Mouse (Mus musculus): ENCODE data around the gene Abcc8. TPM values are rescaled to one million over a fixed set of nuclear protein-coding genes. Genes with fewer than 3 reads are reported as not detected.
A peak's percentile ranks its signal among the peaks of the same experiment; 100 is the strongest.

Gene Abcc8
- polyA plus RNA-seq (2012; ENCODE audit: insufficient read depth, insufficient read length, missing spikeins): not detected in 2 replicates

GRCm38 (mm10) chr7:46179431-46180275, at the start of gene Abcc8:
Gene Abcc8 (minus strand): TSS chr7:46180033.
- no peaks in the 10 kb centered on the region for H3K4me1 ChIP-seq (ENCODE audit: control insufficient read depth, insufficient read depth, low read length)
- no peak within 1 kb of the TSS for H3K27ac ChIP-seq (ENCODE audit: insufficient read depth, low read depth, low read length)
- H3K4me3 ChIP-seq (ENCODE audit: insufficient read depth, low read length): no peak within 1 kb of the TSS
- TF ChIP-seq CTCF (IDR thresholded peaks at IDR 0.05; ENCODE audit: low read depth, low read length) (no peak), POLR2A (IDR thresholded peaks at IDR 0.05; ENCODE audit: borderline replicate concordance, low read depth, low read length) (no peak)

DNA sequence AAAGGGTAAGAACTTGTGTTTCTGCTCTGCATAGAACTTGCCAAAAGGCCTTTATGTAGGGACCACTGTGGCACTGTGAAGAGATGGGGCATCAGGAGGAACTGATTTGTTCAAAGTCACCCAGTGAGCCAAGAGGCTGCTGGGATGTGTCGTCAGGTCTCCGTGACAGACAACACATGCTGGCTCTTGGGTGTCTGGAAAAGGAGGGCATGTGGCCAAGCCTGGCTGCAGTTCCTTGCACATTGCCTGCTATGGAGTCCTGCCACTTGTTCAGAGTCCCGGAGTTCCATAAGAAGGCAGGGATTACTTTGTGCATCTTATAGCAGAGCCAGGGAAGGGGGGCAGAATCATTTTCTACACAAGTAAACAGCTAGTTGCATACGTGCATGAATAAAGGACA, 47.1 kb upstream of the Abcc8 start:
- H3K4me3 ChIP-seq (ENCODE audit: insufficient read depth, low read length): no peak overlapping the region
- no peaks in the 10 kb centered on the region for H3K4me1 ChIP-seq (ENCODE audit: control insufficient read depth, insufficient read depth, low read length)
- no peak overlapping the region for H3K27ac ChIP-seq (ENCODE audit: insufficient read depth, low read depth, low read length)
- TF ChIP-seq POLR2A (IDR thresholded peaks at IDR 0.05; ENCODE audit: borderline replicate concordance, low read depth, low read length) (no peak), CTCF (IDR thresholded peaks at IDR 0.05; ENCODE audit: low read depth, low read length) (no peak)

DNA sequence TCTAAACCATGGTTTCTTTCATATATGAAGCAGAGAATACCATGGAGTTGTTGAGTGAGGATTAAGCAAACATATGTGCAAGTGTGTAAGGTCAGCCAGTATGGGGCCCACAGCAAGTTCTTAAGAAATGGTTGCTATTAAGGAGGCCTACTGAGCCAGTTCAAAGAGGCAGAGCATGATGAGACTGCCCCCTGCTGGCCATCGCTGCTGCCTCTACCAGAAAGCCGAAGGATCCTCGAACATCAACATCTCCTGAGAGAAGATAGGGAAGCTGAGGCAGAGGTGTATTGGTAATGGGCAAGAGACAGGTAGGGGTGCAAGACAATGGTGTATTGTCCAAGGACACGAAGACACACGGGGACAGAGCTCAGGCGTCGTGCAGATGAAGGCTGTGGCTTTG, 46.4 kb upstream of the Abcc8 start:
- no peak overlapping the region for H3K4me3 ChIP-seq (ENCODE audit: insufficient read depth, low read length)
- TF ChIP-seq POLR2A (IDR thresholded peaks at IDR 0.05; ENCODE audit: borderline replicate concordance, low read depth, low read length): no peak
- peak; percentile 89 for TF ChIP-seq CTCF (IDR thresholded peaks at IDR 0.05; ENCODE audit: low read depth, low read length)
- H3K4me1 ChIP-seq (ENCODE audit: control insufficient read depth, insufficient read depth, low read length): no peaks in the 10 kb centered on the region
- H3K27ac ChIP-seq (ENCODE audit: insufficient read depth, low read depth, low read length): no peak overlapping the region

GRCm38 (mm10) chr7:46220591-46221129, 40.8 kb upstream of the Abcc8 start:
- H3K4me1 ChIP-seq (ENCODE audit: control insufficient read depth, insufficient read depth, low read length): no peaks in the 10 kb centered on the region
- H3K4me3 ChIP-seq (ENCODE audit: insufficient read depth, low read length): no peak overlapping the region
- no peak overlapping the region for H3K27ac ChIP-seq (ENCODE audit: insufficient read depth, low read depth, low read length)
- no peak for TF ChIP-seq POLR2A (IDR thresholded peaks at IDR 0.05; ENCODE audit: borderline replicate concordance, low read depth, low read length)
- TF ChIP-seq CTCF (IDR thresholded peaks at IDR 0.05; ENCODE audit: low read depth, low read length): no peak

GRCm38 (mm10) chr7:46218415-46218814, 38.6 kb upstream of the Abcc8 start:
- TF ChIP-seq POLR2A (IDR thresholded peaks at IDR 0.05; ENCODE audit: borderline replicate concordance, low read depth, low read length): no peak
- no peak for TF ChIP-seq CTCF (IDR thresholded peaks at IDR 0.05; ENCODE audit: low read depth, low read length)
- no peak overlapping the region for H3K4me3 ChIP-seq (ENCODE audit: insufficient read depth, low read length)
- no peak overlapping the region for H3K27ac ChIP-seq (ENCODE audit: insufficient read depth, low read depth, low read length)
- H3K4me1 ChIP-seq (ENCODE audit: control insufficient read depth, insufficient read depth, low read length): no peaks in the 10 kb centered on the region

DNA sequence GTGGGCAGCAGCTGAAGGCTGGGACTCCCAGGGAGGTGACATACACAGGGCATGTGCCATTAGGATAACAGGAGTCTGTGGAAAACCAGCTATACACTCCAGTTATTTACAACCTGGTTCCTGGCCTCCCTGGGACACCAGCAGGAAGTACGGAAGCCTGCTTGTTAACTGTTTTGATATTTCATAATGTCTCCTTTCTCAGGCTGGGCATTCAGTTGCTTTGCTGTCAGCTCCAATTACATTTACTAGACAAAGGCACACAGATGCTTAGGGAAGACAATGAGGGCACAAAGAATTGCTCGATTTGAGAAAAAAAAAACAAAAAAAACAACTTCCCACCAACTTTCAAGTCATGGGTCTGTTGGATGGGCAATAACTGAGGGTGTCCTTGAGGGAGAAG, 36.6 kb upstream of the Abcc8 start:
- Histone ChIP-seq H3K4me3 (ENCODE audit: insufficient read depth, low read length) (no peak overlapping the region), H3K4me1 (ENCODE audit: control insufficient read depth, insufficient read depth, low read length) (no peaks in the 10 kb centered on the region), H3K27ac (ENCODE audit: insufficient read depth, low read depth, low read length) (no peak overlapping the region)
- TF ChIP-seq POLR2A (IDR thresholded peaks at IDR 0.05; ENCODE audit: borderline replicate concordance, low read depth, low read length) (no peak), CTCF (IDR thresholded peaks at IDR 0.05; ENCODE audit: low read depth, low read length) (no peak)

- no peak overlapping the region for H3K27ac ChIP-seq (ENCODE audit: insufficient read depth, low read depth, low read length)
- TF ChIP-seq CTCF (IDR thresholded peaks at IDR 0.05; ENCODE audit: low read depth, low read length) (no peak), POLR2A (IDR thresholded peaks at IDR 0.05; ENCODE audit: borderline replicate concordance, low read depth, low read length) (no peak)
- no peaks in the 10 kb centered on the region for H3K4me1 ChIP-seq (ENCODE audit: control insufficient read depth, insufficient read depth, low read length)
Observed at GRCm38 (mm10) chr7:46210276-46210675, 30.4 kb upstream of the Abcc8 start.

DNA sequence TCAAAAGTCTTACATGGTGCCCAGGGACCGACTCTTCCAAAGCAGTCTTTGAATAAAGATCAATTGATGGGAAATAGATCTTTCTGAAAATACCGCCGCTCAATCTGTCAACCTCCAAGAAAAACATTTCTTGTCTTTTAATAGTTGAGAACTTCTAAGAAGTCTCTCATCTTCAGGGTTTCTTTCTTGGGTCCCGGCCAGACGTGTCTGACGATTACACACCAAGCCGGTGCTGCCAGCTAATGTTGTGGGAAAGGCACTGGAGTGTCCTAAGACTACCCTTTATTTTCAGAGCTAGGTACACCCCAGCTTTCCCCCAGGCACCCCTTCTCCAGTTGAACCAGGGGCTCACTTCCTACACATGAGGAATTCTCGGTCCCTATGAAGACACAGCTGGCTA, 28.3 kb upstream of the Abcc8 start:
- no peaks in the 10 kb centered on the region for H3K4me1 ChIP-seq (ENCODE audit: control insufficient read depth, insufficient read depth, low read length)
- no peak overlapping the region for H3K4me3 ChIP-seq (ENCODE audit: insufficient read depth, low read length)
- no peak for TF ChIP-seq CTCF (IDR thresholded peaks at IDR 0.05; ENCODE audit: low read depth, low read length)
- no peak for TF ChIP-seq POLR2A (IDR thresholded peaks at IDR 0.05; ENCODE audit: borderline replicate concordance, low read depth, low read length)
- H3K27ac ChIP-seq (ENCODE audit: insufficient read depth, low read depth, low read length): no peak overlapping the region

More at GRCm38 (mm10) chr7:46210276-46210675, 30.4 kb upstream of the Abcc8 start:
- H3K4me3 ChIP-seq (ENCODE audit: insufficient read depth, low read length): no peak overlapping the region

- Histone ChIP-seq H3K4me3 (ENCODE audit: insufficient read depth, low read length) (no peak overlapping the region), H3K4me1 (ENCODE audit: control insufficient read depth, insufficient read depth, low read length) (no peaks in the 10 kb centered on the region), H3K27ac (ENCODE audit: insufficient read depth, low read depth, low read length) (no peak overlapping the region)
- TF ChIP-seq POLR2A (IDR thresholded peaks at IDR 0.05; ENCODE audit: borderline replicate concordance, low read depth, low read length): no peak
- TF ChIP-seq CTCF (IDR thresholded peaks at IDR 0.05; ENCODE audit: low read depth, low read length): no peak
Observed at GRCm38 (mm10) chr7:46204775-46205174, 24.9 kb upstream of the Abcc8 start.

DNA sequence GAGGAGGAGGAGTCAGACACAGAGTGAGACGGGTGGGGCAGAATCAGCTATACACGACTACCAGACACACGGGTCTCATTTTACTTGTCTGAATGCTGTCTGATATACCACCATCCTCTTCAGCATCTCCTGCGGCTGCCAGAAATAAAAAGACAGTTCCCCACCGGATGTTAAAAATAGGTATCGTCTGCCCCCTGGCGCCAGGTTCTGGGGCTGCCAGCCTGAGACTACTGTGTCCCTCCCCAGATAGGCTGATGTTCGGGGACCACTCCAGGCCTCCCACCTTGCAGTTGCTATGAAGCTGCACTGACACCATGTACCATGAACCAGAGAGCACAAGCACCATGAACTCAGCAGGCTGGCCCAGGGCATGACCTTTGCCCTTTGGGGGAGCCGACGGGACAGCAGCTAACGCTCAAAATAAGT, 24.2 kb upstream of the Abcc8 start:
- no peaks in the 10 kb centered on the region for H3K4me1 ChIP-seq (ENCODE audit: control insufficient read depth, insufficient read depth, low read length)
- H3K27ac ChIP-seq (ENCODE audit: insufficient read depth, low read depth, low read length): no peak overlapping the region
- TF ChIP-seq CTCF (IDR thresholded peaks at IDR 0.05; ENCODE audit: low read depth, low read length) (peak; percentile 85), POLR2A (IDR thresholded peaks at IDR 0.05; ENCODE audit: borderline replicate concordance, low read depth, low read length) (no peak)
- H3K4me3 ChIP-seq (ENCODE audit: insufficient read depth, low read length): no peak overlapping the region
